Mouse (Mus musculus) kidney, adult 2 months (tissue): ENCODE results near the gene B3gat1. TPM values are rescaled to one million over a fixed set of nuclear protein-coding genes. Genes with fewer than 3 reads are reported as not detected.

Experiments
- DNase-seq: peaks from one replicate; pipeline ENCODE4 v3.0.0; 2021
- H3K27ac ChIP-seq: fragments of 200-500 bp; 2 replicates; pipeline ENCODE4 v1.5.1; 2012; ENCODE audit warnings: low read depth, low read length, control low read depth, inconsistent platforms; ENCODE audit not compliant: insufficient read depth
- H3K27me3 ChIP-seq: fragments of 200-500 bp; replicated peaks from 2 replicates; pipeline ENCODE4 v1.6.1; 2012; ENCODE audit warnings: mild to moderate bottlenecking, moderate library complexity, low read length, inconsistent platforms; ENCODE audit not compliant: control insufficient read depth, insufficient read depth
- H3K36me3 ChIP-seq: fragments of 200-500 bp; 2 replicates; pipeline ENCODE4 v1.6.1; 2012; ENCODE audit warnings: mild to moderate bottlenecking, moderate library complexity, low read length, inconsistent platforms; ENCODE audit not compliant: control insufficient read depth, insufficient read depth
- H3K4me1 ChIP-seq: fragments of 200-500 bp; 2 replicates; pipeline ENCODE4 v1.6.1; 2011; ENCODE audit warnings: low read length; ENCODE audit not compliant: control insufficient read depth, insufficient read depth
- H3K4me3 ChIP-seq: fragments of 200-500 bp; 2 replicates; pipeline ENCODE4 v1.5.1; 2011; ENCODE audit warnings: mild to moderate bottlenecking, low read depth, low read length, control low read depth; ENCODE audit not compliant: insufficient read depth
- CTCF ChIP-seq: fragments of 200-500 bp; conservative IDR thresholded peaks from 2 replicates; pipeline ENCODE4 v1.5.1; 2011; ENCODE audit warnings: low read depth, mild to moderate bottlenecking, control low read depth, low read length, moderate library complexity, mixed read lengths; ENCODE audit not compliant: insufficient read depth, insufficient read length
- POLR2A ChIP-seq: fragments of 200-500 bp; IDR thresholded peaks from one replicate; pipeline ENCODE4 v1.6.1; 2011; ENCODE audit warnings: low read depth, low read length, control low read depth
- WGBS: fragments of 180-500 bp; shearing (Covaris S2); methylation state at CpG from one replicate; pipeline ENCODE4 v1.1.7; 2018; 5-methylcytosine and 5-hydroxymethylcytosine counted together
- polyA plus RNA-seq: library from polyadenylated mRNA; depleted of rRNA; stranded (reverse); fragments of >200 nt; gene quantifications from 2 replicates; pipeline ENCODE4 v1.2.3, GENCODE M21; 2012

The B3gat1 gene
- polyA plus RNA-seq, 1 experiment: 0.09 TPM

DNA sequence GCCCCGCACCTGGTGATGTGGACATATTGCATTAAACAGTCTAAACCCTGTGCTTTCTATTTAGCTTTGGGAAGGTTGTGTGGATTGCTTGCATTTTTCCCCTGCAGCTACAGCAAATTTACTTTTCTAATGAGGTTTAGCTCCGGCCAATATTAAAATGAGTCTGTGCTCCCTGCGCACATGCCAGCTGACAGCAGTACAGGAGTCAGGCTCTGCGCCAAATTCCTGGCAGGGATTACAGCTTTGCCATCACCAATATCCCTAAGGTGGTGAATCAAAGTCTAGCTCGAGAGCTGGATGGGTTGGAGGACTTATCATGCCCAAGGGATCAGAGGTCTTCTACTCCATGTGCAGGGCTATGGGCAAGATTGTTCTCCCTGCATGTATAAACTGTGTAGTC, 3.6 kb downstream of the B3gat1 start:
- Histone ChIP-seq H3K27ac (no peak overlapping the region), H3K27me3 (no peaks in the 10 kb centered on the region; the same call in 1 of the 2 replicates), H3K36me3 (no peaks in the 10 kb centered on the region), H3K4me1 (no peaks in the 10 kb centered on the region), H3K4me3 (no peak overlapping the region)
- TF ChIP-seq POLR2A (no peak), CTCF (no peak)
- DNase-seq: peak; percentile 15
- WGBS: 41% methylated on average over 5 of the region's 5 CpGs

GRCm38 (mm10) chr9:26742817-26743216, 9.3 kb downstream of the B3gat1 start:
- no peak for DNase-seq
- no peaks in the 10 kb centered on the region for H3K36me3 ChIP-seq
- 86% methylated on average over 3 of the region's 3 CpGs for WGBS
- TF ChIP-seq CTCF (no peak), POLR2A (no peak)
- H3K27ac ChIP-seq: no peak overlapping the region
- no peaks in the 10 kb centered on the region for H3K27me3 ChIP-seq
- H3K4me1 ChIP-seq: no peaks in the 10 kb centered on the region
- H3K4me3 ChIP-seq: no peak overlapping the region

- no peaks in the 10 kb centered on the region for H3K27me3 ChIP-seq
- no peaks in the 10 kb centered on the region for H3K36me3 ChIP-seq
- WGBS: 67% methylated on average over 4 of the region's 4 CpGs
- no peak overlapping the region for H3K27ac ChIP-seq
- TF ChIP-seq POLR2A (no peak), CTCF (no peak)
- no peak for DNase-seq
- no peaks in the 10 kb centered on the region for H3K4me1 ChIP-seq
- no peak overlapping the region for H3K4me3 ChIP-seq
Observed at GRCm38 (mm10) chr9:26747121-26747520, 13.6 kb downstream of the B3gat1 start.

DNA sequence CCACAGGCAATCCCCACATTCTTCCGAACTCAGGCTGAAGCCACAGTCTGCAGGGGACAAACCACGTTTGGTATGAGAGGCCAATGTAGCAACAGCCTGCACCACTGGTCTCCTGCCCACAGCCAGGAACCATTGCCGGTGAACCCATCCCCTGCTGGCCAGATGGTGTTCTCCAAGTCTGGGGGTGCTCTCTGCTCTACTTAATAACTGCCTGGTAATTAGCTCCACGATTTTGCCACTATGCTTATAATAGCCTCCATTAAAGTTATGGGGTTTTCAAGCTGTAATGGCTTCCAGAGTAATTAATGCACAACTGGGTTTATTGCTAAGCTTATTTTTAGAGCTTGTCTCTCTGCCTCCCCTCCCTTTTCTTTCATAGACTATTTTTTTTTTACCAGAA, 15.4 kb downstream of the B3gat1 start:
- no peak for TF ChIP-seq POLR2A
- TF ChIP-seq CTCF: no peak
- no peaks in the 10 kb centered on the region for H3K4me1 ChIP-seq
- H3K4me3 ChIP-seq: no peak overlapping the region
- WGBS: 65% methylated on average over 4 of the region's 4 CpGs
- H3K27ac ChIP-seq: no peak overlapping the region
- no peak for DNase-seq
- no peaks in the 10 kb centered on the region for H3K36me3 ChIP-seq
- H3K27me3 ChIP-seq: no peaks in the 10 kb centered on the region

- TF ChIP-seq POLR2A: no peak
- no peak; the same call in 1 of the 2 replicates for TF ChIP-seq CTCF
- H3K27ac ChIP-seq: no peak overlapping the region
- no peaks in the 10 kb centered on the region for H3K27me3 ChIP-seq
- 23% methylated on average over 9 of the region's 9 CpGs for WGBS
- no peak overlapping the region for H3K4me3 ChIP-seq
- peak; percentile 42 for DNase-seq
- no peaks in the 10 kb centered on the region for H3K36me3 ChIP-seq
- H3K4me1 ChIP-seq: no peaks in the 10 kb centered on the region
Observed at GRCm38 (mm10) chr9:26760081-26760480, 26.6 kb downstream of the B3gat1 start.

DNA sequence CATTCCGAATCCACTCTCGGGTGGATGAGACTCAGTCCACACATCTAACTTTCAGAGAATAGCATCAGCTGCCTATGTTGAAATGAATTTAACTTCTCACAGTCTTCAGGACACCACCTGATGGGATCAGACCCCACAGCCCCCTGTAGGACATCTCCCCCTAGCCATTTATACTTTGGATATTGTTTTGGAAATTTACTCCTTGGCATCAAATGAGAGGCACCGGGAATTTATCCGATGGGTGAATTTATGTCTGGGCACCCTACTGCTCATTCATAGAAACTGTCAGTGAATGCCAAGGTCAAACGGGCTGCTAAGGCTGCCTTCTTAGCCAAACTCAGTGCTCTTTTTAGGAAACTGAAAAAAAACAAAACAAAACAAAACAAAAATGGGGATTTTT, 27.0 kb downstream of the B3gat1 start:
- WGBS: 60% methylated on average over 5 of the region's 5 CpGs
- no peaks in the 10 kb centered on the region for H3K36me3 ChIP-seq
- DNase-seq: no peak
- H3K27ac ChIP-seq: no peak overlapping the region
- H3K4me3 ChIP-seq: no peak overlapping the region
- no peaks in the 10 kb centered on the region for H3K4me1 ChIP-seq
- H3K27me3 ChIP-seq: no peaks in the 10 kb centered on the region
- TF ChIP-seq POLR2A: no peak
- no peak for TF ChIP-seq CTCF

GRCm38 (mm10) chr9:26762477-26762876, 28.9 kb downstream of the B3gat1 start:
- no peak for DNase-seq
- no peak overlapping the region for H3K27ac ChIP-seq
- H3K4me3 ChIP-seq: no peak overlapping the region
- 88% methylated on average over 6 of the region's 6 CpGs for WGBS
- TF ChIP-seq CTCF (no peak), POLR2A (no peak)
- no peaks in the 10 kb centered on the region for H3K27me3 ChIP-seq
- no peaks in the 10 kb centered on the region for H3K36me3 ChIP-seq
- no peaks in the 10 kb centered on the region for H3K4me1 ChIP-seq

DNA sequence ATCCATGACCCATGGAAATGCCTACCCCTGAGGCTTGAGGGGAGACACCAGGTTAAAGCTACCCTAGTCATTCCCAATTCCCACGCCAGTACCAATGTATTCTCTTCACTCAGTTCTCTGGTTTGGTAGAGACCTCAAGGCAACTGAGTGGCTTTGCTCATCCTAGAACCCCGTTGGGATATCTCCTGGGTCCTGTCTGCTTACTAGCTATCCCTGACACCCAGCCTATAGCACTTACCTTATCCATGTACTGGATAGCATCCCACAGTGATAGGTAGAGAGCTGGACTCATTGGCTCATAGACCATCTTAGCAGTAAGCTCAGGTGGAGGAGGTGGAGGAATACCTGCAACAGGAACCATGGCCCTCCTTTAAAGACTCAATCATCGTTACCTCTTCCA, 34.7 kb downstream of the B3gat1 start:
- Histone ChIP-seq H3K27me3 (no peaks in the 10 kb centered on the region), H3K36me3 (no peaks in the 10 kb centered on the region; the same call in 1 of the 2 replicates), H3K4me1 (no peaks in the 10 kb centered on the region), H3K27ac (no peak overlapping the region), H3K4me3 (no peak overlapping the region)
- WGBS: 89% methylated on average over 3 of the region's 3 CpGs
- DNase-seq: no peak
- TF ChIP-seq POLR2A: no peak
- no peak for TF ChIP-seq CTCF
